Mouse (Mus musculus) midbrain, embryonic 10.5 days (tissue): ENCODE data around the gene Ift81. TPM values are rescaled to one million over a fixed set of nuclear protein-coding genes. Genes with fewer than 3 reads are reported as not detected.

ENCODE experiments used
- DNase-seq: peaks from one replicate; pipeline ENCODE4 v3.0.0-alpha.2; 2017; ENCODE audit warnings: low spot score
- H3K27ac ChIP-seq: fragments of 300-500 bp; sonication (generic); replicated peaks from 2 replicates; pipeline ENCODE4 v1.5.1; 2016; ENCODE audit warnings: mild to moderate bottlenecking
- H3K27me3 ChIP-seq: fragments of 300-500 bp; sonication (generic); 2 replicates; pipeline ENCODE4 v1.6.1; 2016; ENCODE audit warnings: low read depth, mild to moderate bottlenecking; ENCODE audit not compliant: poor library complexity, severe bottlenecking
- H3K36me3 ChIP-seq: fragments of 300-500 bp; sonication (generic); 2 replicates; pipeline ENCODE4 v1.6.1; 2016; ENCODE audit warnings: mild to moderate bottlenecking, moderate library complexity
- H3K4me1 ChIP-seq: fragments of 300-500 bp; sonication (generic); 2 replicates; pipeline ENCODE4 v1.6.1; 2016
- H3K4me3 ChIP-seq: fragments of 300-500 bp; sonication (generic); 2 replicates; pipeline ENCODE4 v1.5.1; 2016; ENCODE audit warnings: mild to moderate bottlenecking, moderate library complexity
- H3K9me3 ChIP-seq: fragments of 300-500 bp; sonication (generic); replicated peaks from 2 replicates; pipeline ENCODE4 v1.6.1; 2016; ENCODE audit warnings: mild to moderate bottlenecking
- WGBS: fragments of 180-500 bp; shearing (Covaris S2); methylation state at CpG from one replicate; pipeline ENCODE4 v1.1.7; 2016; 5-methylcytosine and 5-hydroxymethylcytosine counted together
- polyA plus RNA-seq: library from polyadenylated mRNA; unstranded; fragments of >200 nt; fragmentation: Nextera tagmentation; extraction: Ambion mirVana; gene quantifications from 2 replicates; pipeline ENCODE4 v1.2.1, GENCODE M21; 2016

Ift81 gene
- polyA plus RNA-seq, 1 experiment from 2014 or later = 51.4 TPM

DNA sequence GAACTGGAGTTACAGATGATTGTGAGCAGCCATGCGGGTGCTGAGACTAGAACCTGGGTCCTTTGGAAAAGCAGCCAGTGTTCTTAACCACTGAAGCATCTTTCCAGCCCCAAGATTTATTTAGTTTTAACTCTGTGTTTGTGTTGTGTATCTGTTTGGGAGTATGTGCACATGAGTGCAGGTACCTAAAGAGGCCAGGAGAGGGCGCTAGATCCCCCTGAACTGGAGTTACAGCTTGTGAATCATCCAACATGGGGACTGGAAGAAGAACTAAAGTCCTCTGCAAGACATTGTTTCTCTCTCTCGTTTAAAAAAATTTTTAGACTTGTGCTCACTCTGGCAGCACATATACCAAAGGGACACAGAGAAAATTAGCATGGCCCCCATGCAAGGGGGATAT, 107.9 kb downstream of the Ift81 start:
- Histone ChIP-seq H3K4me3 (no peak overlapping the region), H3K9me3 (peaks cover 5% of the 10 kb centered on the region; the same call in 1 of the 2 replicates), H3K27ac (no peak overlapping the region), H3K27me3 (peaks cover 8% of the 10 kb centered on the region), H3K36me3 (no peaks in the 10 kb centered on the region), H3K4me1 (peaks cover 20% of the 10 kb centered on the region)
- 88% methylated on average over 3 of the region's 3 CpGs for WGBS
- DNase-seq = no peak

GRCm38 (mm10) chr5:122505554-122505953, 108.8 kb downstream of the Ift81 start:
- no peak overlapping the region for H3K4me3 ChIP-seq
- no peak overlapping the region for H3K27ac ChIP-seq
- no peak for DNase-seq
- peaks cover 8% of the 10 kb centered on the region for H3K27me3 ChIP-seq
- peaks cover 5% of the 10 kb centered on the region; the same call in 1 of the 2 replicates for H3K9me3 ChIP-seq
- 83% methylated on average over 5 of the region's 5 CpGs for WGBS
- no peaks in the 10 kb centered on the region for H3K36me3 ChIP-seq
- H3K4me1 ChIP-seq = peaks cover 19% of the 10 kb centered on the region

DNA sequence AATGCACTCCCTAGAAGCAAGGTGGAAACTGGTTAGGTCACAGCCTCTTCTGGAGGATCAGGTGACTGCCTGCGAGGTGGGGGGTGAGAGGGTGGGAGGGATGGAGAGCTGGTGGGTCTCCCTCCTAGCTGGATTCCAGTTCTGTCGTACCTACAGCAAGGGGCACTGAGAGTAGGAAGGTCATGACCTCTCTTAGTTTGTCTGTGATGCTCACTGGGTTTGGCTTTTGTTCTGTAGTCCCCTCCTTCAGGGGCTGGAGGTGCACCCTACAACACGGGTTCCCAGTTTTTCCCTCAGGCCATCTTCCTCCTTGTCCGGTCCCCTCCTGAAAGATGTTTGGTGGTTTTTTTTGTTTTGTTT, 110.6 kb downstream of the Ift81 start:
- H3K27me3 ChIP-seq = peaks cover 8% of the 10 kb centered on the region
- DNase-seq = no peak
- WGBS = 25% methylated on average over 4 of the region's 4 CpGs
- no peak overlapping the region for H3K4me3 ChIP-seq
- no peak overlapping the region for H3K27ac ChIP-seq
- H3K36me3 ChIP-seq = peaks cover 16% of the 10 kb centered on the region; the same call in 1 of the 2 replicates
- H3K4me1 ChIP-seq = peaks cover 37% of the 10 kb centered on the region
- peaks cover 5% of the 10 kb centered on the region; the same call in 1 of the 2 replicates for H3K9me3 ChIP-seq

DNA sequence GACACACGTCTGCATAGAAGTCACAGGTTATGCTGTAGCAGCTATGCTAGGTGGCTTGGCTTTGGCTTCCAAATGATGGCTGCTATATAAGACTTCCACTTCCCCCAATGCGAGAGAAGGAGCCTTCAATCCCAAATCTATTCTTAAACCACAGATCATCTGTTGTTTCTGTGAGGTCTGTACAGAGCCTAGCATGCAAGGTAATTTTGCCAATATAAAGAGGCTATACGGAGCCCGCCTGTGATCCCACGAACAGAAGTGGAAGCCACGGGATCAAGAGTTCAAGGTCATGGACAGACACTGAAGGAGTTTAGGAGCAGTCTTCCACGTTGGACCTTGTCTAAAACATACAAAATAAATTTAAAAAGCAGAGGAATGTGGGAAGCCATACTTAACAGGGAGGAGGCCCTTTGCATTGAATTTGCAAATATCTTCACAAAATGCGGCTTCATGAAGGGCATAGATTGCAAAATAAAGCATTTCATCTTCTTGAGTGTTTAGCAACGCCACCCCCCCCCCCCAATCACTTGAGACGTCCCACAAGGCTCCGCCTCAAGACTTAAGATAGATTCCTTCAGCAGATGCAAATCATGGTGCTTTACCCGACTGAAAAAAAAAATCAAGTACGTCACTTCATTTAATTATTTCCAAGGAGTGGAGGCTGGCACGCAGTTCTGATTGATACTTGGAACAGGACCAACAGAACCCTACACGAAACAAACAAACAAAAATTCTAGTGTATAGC, 111.1 kb downstream of the Ift81 start:
- peak overlapping the region; percentile 100 for H3K27ac ChIP-seq
- DNase-seq = no peak
- H3K4me1 ChIP-seq = peaks cover 42% of the 10 kb centered on the region
- H3K9me3 ChIP-seq = peaks cover 5% of the 10 kb centered on the region; the same call in 1 of the 2 replicates
- peaks cover 8% of the 10 kb centered on the region for H3K27me3 ChIP-seq
- 42% methylated on average over 15 of the region's 15 CpGs for WGBS
- peak overlapping the region; percentile 97 for H3K4me3 ChIP-seq
- H3K36me3 ChIP-seq = peaks cover 20% of the 10 kb centered on the region

DNA sequence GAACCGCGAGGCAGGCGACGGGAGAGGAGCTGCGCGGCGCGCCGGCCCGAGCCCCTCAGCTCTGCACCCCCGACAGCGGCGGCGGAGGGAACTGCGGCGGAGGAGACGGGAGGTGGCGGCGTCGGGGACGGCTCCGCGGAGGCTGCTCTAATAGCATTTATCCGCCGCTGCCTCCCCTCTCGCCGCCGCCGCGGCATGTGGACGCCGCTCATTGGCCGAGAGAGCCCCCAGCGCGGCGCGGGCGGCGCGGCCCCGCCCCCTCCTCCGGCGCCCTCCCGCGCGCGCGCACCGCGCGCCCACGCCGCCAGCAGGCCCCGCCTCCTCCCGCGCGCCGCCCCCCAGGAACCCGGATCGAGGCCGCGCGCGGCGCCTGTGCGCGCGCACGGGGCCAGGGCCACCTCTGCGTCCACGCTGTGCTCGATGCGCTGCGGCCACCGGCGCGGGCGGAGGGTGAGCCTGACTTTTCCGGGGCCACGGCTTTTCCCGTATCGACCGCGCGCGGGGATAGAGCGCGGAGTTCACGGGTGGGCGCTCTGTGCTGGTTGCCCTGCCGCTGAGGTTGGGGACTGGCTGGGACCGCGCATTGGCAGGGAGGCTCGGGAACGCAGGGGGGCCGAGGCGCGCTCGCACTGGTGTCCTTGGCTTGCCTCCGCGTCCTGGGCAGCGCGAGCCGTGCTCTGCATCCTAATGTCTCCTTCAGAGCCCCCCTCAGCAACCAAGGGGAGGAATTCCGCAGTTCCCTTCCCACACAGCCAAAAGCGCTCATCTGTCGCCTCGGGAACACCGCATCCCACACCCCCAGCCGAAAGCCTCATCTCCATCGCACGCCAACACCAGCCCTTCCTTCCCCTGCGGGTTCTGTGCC, 112.0 kb downstream of the Ift81 start, which contains the start of gene Atp2a2:
Gene Atp2a2, minus strand, starts transcription at position 149 of the 865 bp plus-strand sequence.
- Histone ChIP-seq H3K27ac (peak within 1 kb of the TSS; percentile 100), H3K9me3 (peaks cover 5% of the 10 kb centered on the region; the same call in 1 of the 2 replicates), H3K27me3 (peaks cover 8% of the 10 kb centered on the region), H3K4me1 (peaks cover 47% of the 10 kb centered on the region), H3K4me3 (peak within 1 kb of the TSS; percentile 97), H3K36me3 (peaks cover 28% of the 10 kb centered on the region)
- DNase-seq = peak; percentile 92
- under 1% methylated on average over 92 of the region's 113 CpGs for WGBS

- peak overlapping the region; percentile 100 for H3K27ac ChIP-seq
- DNase-seq = peak; percentile 78
- peaks cover 8% of the 10 kb centered on the region for H3K27me3 ChIP-seq
- H3K4me1 ChIP-seq = peaks cover 47% of the 10 kb centered on the region
- WGBS = under 1% methylated on average over 113 of the region's 113 CpGs
- H3K4me3 ChIP-seq = peak overlapping the region; percentile 97
- H3K9me3 ChIP-seq = peaks cover 1% of the 10 kb centered on the region; the same call in 1 of the 2 replicates
- peaks cover 37% of the 10 kb centered on the region for H3K36me3 ChIP-seq
These were observed 112.9 kb downstream of the Ift81 start for GRCm38 (mm10) chr5:122501101-122502076.

DNA sequence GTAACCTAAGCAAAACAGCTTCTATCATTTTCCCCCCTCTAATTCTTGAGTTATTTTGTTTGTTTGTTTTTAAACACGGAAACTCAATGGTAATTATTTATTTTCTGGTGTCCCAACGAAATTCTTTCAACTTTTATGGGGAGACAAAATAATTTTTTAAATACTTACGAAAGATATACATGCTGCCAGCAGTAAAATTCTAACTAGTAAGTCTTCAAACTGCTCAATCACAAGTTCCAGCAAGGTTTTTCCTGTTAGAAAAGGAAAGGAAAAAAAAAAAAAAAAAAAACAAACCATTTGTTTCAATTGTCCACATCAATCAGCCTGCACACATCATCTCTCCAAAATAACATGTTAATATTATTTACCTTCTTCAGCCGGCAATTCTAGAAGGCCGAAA, 113.8 kb downstream of the Ift81 start:
- H3K27ac ChIP-seq = peak overlapping the region; percentile 100; the same call in 1 of the 2 replicates
- peaks cover 8% of the 10 kb centered on the region for H3K27me3 ChIP-seq
- 41% methylated on average over 5 of the region's 5 CpGs for WGBS
- peaks cover 47% of the 10 kb centered on the region for H3K4me1 ChIP-seq
- H3K4me3 ChIP-seq = peak overlapping the region; percentile 97
- no peaks in the 10 kb centered on the region for H3K9me3 ChIP-seq
- DNase-seq = no peak
- peaks cover 45% of the 10 kb centered on the region for H3K36me3 ChIP-seq

Other genes starting within 250 kb of the Ift81 start
- gene Gpn3, start 242.6 kb downstream of the Ift81 start, polyA plus RNA-seq = 76.9 and 82.9 TPM in 2 replicates
- 85.5 and 98.8 TPM in 2 replicates for gene Fam216a, start 242.2 kb downstream of the Ift81 start, polyA plus RNA-seq
- gene Arpc3, start 222.6 kb downstream of the Ift81 start, polyA plus RNA-seq = 88.6 and 103 TPM in 2 replicates
- gene Anapc7, start 192.8 kb downstream of the Ift81 start, polyA plus RNA-seq = 53.9 and 57.7 TPM in 2 replicates
- gene Atp2a2, start 112.3 kb downstream of the Ift81 start, polyA plus RNA-seq = 37.0 and 37.7 TPM in 2 replicates
- gene P2rx7, start 29.4 kb upstream of the Ift81 start, polyA plus RNA-seq = 0.63 and 1.0 TPM in 2 replicates
- gene P2rx4, start 93.0 kb upstream of the Ift81 start, polyA plus RNA-seq = 3.5 and 9.6 TPM in 2 replicates
- gene Camkk2, start 164.9 kb upstream of the Ift81 start, polyA plus RNA-seq = 24.3 and 29.5 TPM in 2 replicates
- 499 and 524 TPM in 2 replicates for gene Anapc5, start 206.8 kb upstream of the Ift81 start, polyA plus RNA-seq
- gene Rnf34, start 235.5 kb upstream of the Ift81 start, polyA plus RNA-seq = 50.6 and 56.7 TPM in 2 replicates